Mouse (Mus musculus) limb, embryonic 12.5 days (tissue): ENCODE measurements around the gene Zfp42. TPM values are rescaled to one million over a fixed set of nuclear protein-coding genes. Genes with fewer than 3 reads are reported as not detected.
A peak's percentile ranks its signal among the peaks of the same experiment; 100 is the strongest.

ENCODE experiments used
- ATAC-seq: fragments of 200-750 bp; cut with Nextera tagmentation; 2 replicates; pipeline ENCODE4 v1.8.0; 2017; ENCODE audit warnings: low read depth, moderate TSS enrichment; ENCODE audit not compliant: insufficient number of reproducible peaks, insufficient read depth, low FRiP score, low TSS enrichment
- H3K27ac ChIP-seq: fragments of 300-500 bp; sonication (generic); 2 replicates; pipeline ENCODE4 v1.5.1; 2016; ENCODE audit warnings: mild to moderate bottlenecking, moderate library complexity
- H3K27me3 ChIP-seq: fragments of 300-500 bp; sonication (generic); 2 replicates; pipeline ENCODE4 v1.6.1; 2016; ENCODE audit warnings: mild to moderate bottlenecking, moderate library complexity
- H3K36me3 ChIP-seq: fragments of 300-500 bp; sonication (generic); 2 replicates; pipeline ENCODE4 v1.6.1; 2016; ENCODE audit warnings: mild to moderate bottlenecking, moderate library complexity
- H3K4me1 ChIP-seq: fragments of 300-500 bp; sonication (generic); replicated peaks from 2 replicates; pipeline ENCODE4 v1.6.1; 2016
- H3K4me2 ChIP-seq: fragments of 300-500 bp; sonication (generic); 2 replicates; pipeline ENCODE4 v1.6.1; 2016; ENCODE audit warnings: mild to moderate bottlenecking, moderate library complexity
- H3K4me3 ChIP-seq: fragments of 300-500 bp; sonication (generic); replicated peaks from 2 replicates; pipeline ENCODE4 v1.5.1; 2016; ENCODE audit warnings: mild to moderate bottlenecking
- H3K9ac ChIP-seq: fragments of 300-500 bp; sonication (generic); replicated peaks from 2 replicates; pipeline ENCODE4 v1.6.1; 2016; ENCODE audit warnings: mild to moderate bottlenecking, moderate library complexity
- H3K9me3 ChIP-seq: fragments of 300-500 bp; sonication (generic); 2 replicates; pipeline ENCODE4 v1.6.1; 2016; ENCODE audit warnings: mild to moderate bottlenecking, moderate library complexity
- whole genome bisulfite sequencing: fragments of 180-500 bp; shearing (Covaris S2); methylation state at CpG from one replicate; pipeline ENCODE4 v1.1.7; 2016; 5-methylcytosine and 5-hydroxymethylcytosine counted together
- polyA plus RNA-seq: library from polyadenylated mRNA; unstranded; fragments of >200 nt; fragmentation: Nextera tagmentation; extraction: Ambion mirVana; gene quantifications from 2 replicates; pipeline ENCODE4 v1.2.1, GENCODE M21; 2016

Gene Zfp42
- polyA plus RNA-seq, 1 experiment from 2014 or later = 0.11 TPM

DNA sequence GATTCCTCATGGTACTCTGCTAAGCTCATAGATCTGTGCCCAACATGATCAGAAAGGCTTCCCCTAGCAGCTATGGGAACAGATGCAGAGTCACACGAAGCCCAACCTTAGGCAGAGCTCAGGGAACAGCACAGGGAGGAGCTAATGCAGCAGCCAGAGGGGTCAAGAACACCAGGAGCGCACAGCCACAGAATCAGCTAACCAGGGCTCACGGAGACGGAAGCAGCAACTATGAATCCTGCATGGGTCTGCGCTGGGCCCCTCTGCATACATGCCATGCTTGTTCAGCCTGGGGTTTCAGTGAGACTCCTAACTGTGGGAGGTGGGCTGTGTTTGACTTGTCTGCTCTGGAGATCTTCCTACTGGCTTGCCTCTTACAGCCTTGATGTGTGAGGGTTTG is 7.0 kb downstream of the Zfp42 start:
- H3K4me3 ChIP-seq = no peak overlapping the region
- no peak overlapping the region for H3K4me2 ChIP-seq
- no peaks in the 10 kb centered on the region for H3K9me3 ChIP-seq
- 55% methylated on average over 5 of the region's 5 CpGs for WGBS
- H3K27me3 ChIP-seq = no peaks in the 10 kb centered on the region
- no peak overlapping the region for H3K9ac ChIP-seq
- peaks cover 7% of the 10 kb centered on the region; the same call in 1 of the 2 replicates for H3K4me1 ChIP-seq
- no peak overlapping the region for H3K27ac ChIP-seq
- no peaks in the 10 kb centered on the region for H3K36me3 ChIP-seq
- no peak for ATAC-seq

- no peaks in the 10 kb centered on the region for H3K9me3 ChIP-seq
- no peak overlapping the region for H3K9ac ChIP-seq
- 88% methylated on average over 21 of the region's 21 CpGs for WGBS
- peaks cover 9% of the 10 kb centered on the region for H3K4me1 ChIP-seq
- H3K27me3 ChIP-seq = no peaks in the 10 kb centered on the region
- ATAC-seq = no peak
- H3K36me3 ChIP-seq = no peaks in the 10 kb centered on the region
- H3K4me2 ChIP-seq = no peak overlapping the region
- H3K27ac ChIP-seq = no peak overlapping the region
- H3K4me3 ChIP-seq = no peak overlapping the region
These were observed 11.0 kb downstream of the Zfp42 start for GRCm38 (mm10) chr8:43295826-43296225.

GRCm38 (mm10) chr8:43294191-43294590 is 12.6 kb downstream of the Zfp42 start:
- peaks cover 9% of the 10 kb centered on the region for H3K4me1 ChIP-seq
- H3K4me3 ChIP-seq = no peak overlapping the region
- H3K27me3 ChIP-seq = no peaks in the 10 kb centered on the region; the same call in 1 of the 2 replicates
- no peak overlapping the region for H3K27ac ChIP-seq
- no peaks in the 10 kb centered on the region for H3K36me3 ChIP-seq
- H3K9ac ChIP-seq = no peak overlapping the region
- H3K9me3 ChIP-seq = no peaks in the 10 kb centered on the region
- ATAC-seq = no peak
- 90% methylated on average over 4 of the region's 4 CpGs for WGBS
- H3K4me2 ChIP-seq = no peak overlapping the region

DNA sequence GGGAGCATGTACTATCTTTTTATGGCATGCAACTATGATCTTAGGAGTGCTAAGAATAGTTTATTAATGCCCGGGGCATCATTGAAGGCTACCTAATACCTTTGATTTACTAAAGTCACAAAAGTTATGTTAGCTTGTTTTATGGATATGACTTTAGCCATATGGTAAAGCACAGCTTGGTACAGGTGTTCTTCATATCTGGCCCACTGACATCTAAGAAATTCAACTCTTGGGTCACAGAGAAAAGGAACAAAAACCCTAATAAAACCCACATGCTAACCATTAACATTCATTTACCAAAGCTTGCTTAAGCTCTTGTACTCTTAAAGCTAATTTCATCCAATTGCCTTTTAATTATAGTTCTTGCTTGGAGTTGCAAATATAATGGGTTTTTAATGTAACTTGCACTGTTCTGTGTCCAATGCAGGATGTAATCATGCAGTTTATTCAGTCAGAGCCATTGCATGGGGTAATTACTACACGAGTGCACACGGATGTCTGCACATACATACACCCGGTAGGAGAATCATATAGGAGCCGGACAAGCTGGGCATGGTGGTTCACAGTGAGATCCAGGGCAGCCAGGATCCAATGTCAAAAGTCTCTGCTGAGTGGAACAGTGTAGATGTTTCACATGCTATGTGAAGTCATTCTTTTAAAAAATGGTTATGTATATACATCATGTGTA is 16.2 kb downstream of the Zfp42 start:
- Histone ChIP-seq H3K27me3 (peaks cover 3% of the 10 kb centered on the region), H3K36me3 (no peaks in the 10 kb centered on the region), H3K4me3 (no peak overlapping the region), H3K27ac (no peak overlapping the region), H3K4me2 (no peak overlapping the region), H3K4me1 (peaks cover 9% of the 10 kb centered on the region), H3K9me3 (no peaks in the 10 kb centered on the region), H3K9ac (no peak overlapping the region)
- WGBS = 25% methylated on average over 5 of the region's 5 CpGs
- ATAC-seq = peak; percentile 81

GRCm38 (mm10) chr8:43289781-43290180 is 17.0 kb downstream of the Zfp42 start:
- no peak overlapping the region for H3K27ac ChIP-seq
- peaks cover 3% of the 10 kb centered on the region for H3K27me3 ChIP-seq
- H3K9me3 ChIP-seq = no peaks in the 10 kb centered on the region
- 77% methylated on average over 5 of the region's 5 CpGs for WGBS
- no peak overlapping the region for H3K4me3 ChIP-seq
- no peaks in the 10 kb centered on the region for H3K36me3 ChIP-seq
- H3K4me1 ChIP-seq = peaks cover 9% of the 10 kb centered on the region
- H3K4me2 ChIP-seq = no peak overlapping the region
- no peak for ATAC-seq
- H3K9ac ChIP-seq = no peak overlapping the region

GRCm38 (mm10) chr8:43288840-43289239 is 17.9 kb downstream of the Zfp42 start:
- Histone ChIP-seq H3K9me3 (no peaks in the 10 kb centered on the region), H3K4me3 (no peak overlapping the region), H3K4me1 (peaks cover 9% of the 10 kb centered on the region), H3K9ac (no peak overlapping the region), H3K27ac (no peak overlapping the region), H3K36me3 (no peaks in the 10 kb centered on the region), H3K27me3 (peaks cover 3% of the 10 kb centered on the region), H3K4me2 (no peak overlapping the region)
- no peak for ATAC-seq
- 85% methylated on average over 1 of the region's 1 CpGs for WGBS

GRCm38 (mm10) chr8:43287456-43287855 is 19.3 kb downstream of the Zfp42 start:
- no peak for ATAC-seq
- Histone ChIP-seq H3K4me3 (no peak overlapping the region), H3K36me3 (no peaks in the 10 kb centered on the region), H3K9me3 (no peaks in the 10 kb centered on the region), H3K4me1 (peaks cover 9% of the 10 kb centered on the region), H3K4me2 (no peak overlapping the region), H3K27me3 (peaks cover 3% of the 10 kb centered on the region), H3K9ac (no peak overlapping the region), H3K27ac (no peak overlapping the region)
- WGBS = 92% methylated on average over 6 of the region's 6 CpGs

DNA sequence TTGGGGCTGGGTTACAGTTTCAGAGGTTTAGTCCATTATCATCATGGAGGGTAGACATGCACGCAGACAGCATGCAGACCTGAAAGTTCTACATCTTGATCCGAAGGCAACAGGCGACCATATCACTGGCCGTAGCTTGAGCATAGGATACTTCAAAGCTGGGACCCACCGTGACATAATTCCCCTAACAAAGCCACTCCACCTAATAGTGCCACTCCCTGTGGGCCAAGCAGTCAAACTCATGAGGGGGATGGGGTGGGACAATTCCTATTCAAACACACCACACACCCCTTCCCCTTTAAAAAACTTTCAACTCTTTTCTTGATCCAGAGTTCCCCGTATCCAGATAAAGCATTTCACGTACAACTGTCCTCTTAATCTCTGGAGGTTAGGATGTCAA is 23.5 kb downstream of the Zfp42 start:
- Histone ChIP-seq H3K4me3 (no peak overlapping the region), H3K9ac (no peak overlapping the region), H3K27me3 (peaks cover 3% of the 10 kb centered on the region; the same call in 1 of the 2 replicates), H3K9me3 (no peaks in the 10 kb centered on the region), H3K4me1 (no peaks in the 10 kb centered on the region), H3K27ac (no peak overlapping the region), H3K4me2 (no peak overlapping the region), H3K36me3 (no peaks in the 10 kb centered on the region)
- no peak for ATAC-seq
- 91% methylated on average over 7 of the region's 7 CpGs for WGBS

DNA sequence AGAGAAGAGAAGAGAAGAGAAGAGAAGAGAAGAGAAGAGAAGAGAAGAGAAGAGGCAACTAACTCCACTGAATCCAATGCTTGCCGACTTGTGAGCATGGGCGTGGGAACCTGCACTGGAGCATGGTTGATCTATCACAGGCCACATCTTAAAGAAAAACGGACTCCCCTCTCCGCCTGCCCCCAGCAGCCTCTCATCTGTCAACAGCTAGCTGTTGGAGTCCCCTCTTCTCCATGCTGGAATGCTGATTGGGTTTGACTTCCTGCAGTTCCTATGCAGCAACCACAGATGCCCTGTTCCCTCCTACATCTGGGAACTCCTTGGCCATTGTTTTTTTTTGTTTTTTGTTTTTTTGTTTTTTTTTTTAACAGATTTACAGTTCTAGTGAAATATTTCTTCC is 28.4 kb downstream of the Zfp42 start:
- no peak overlapping the region for H3K4me2 ChIP-seq
- no peak overlapping the region for H3K4me3 ChIP-seq
- no peak overlapping the region for H3K27ac ChIP-seq
- H3K27me3 ChIP-seq = no peaks in the 10 kb centered on the region
- WGBS = 53% methylated on average over 4 of the region's 4 CpGs
- no peaks in the 10 kb centered on the region for H3K36me3 ChIP-seq
- H3K9ac ChIP-seq = no peak overlapping the region
- H3K9me3 ChIP-seq = no peaks in the 10 kb centered on the region
- no peaks in the 10 kb centered on the region for H3K4me1 ChIP-seq
- ATAC-seq = no peak

GRCm38 (mm10) chr8:43260961-43261360 is 45.8 kb downstream of the Zfp42 start:
- WGBS = 84% methylated on average over 6 of the region's 6 CpGs

GRCm38 (mm10) chr8:43257886-43258285 is 48.9 kb downstream of the Zfp42 start:
- no peaks in the 10 kb centered on the region for H3K36me3 ChIP-seq
- no peak overlapping the region for H3K4me2 ChIP-seq
- H3K4me3 ChIP-seq = no peak overlapping the region
- H3K9me3 ChIP-seq = 0 out of 2 replicates have a peak, but pooled peaks cover 4% of the 10 kb centered on the region
- H3K9ac ChIP-seq = no peak overlapping the region
- no peaks in the 10 kb centered on the region for H3K4me1 ChIP-seq
- ATAC-seq = no peak
- H3K27ac ChIP-seq = no peak overlapping the region
- H3K27me3 ChIP-seq = no peaks in the 10 kb centered on the region
- 84% methylated on average over 1 of the region's 1 CpGs for WGBS

More at GRCm38 (mm10) chr8:43260961-43261360, 45.8 kb downstream of the Zfp42 start:
- Histone ChIP-seq H3K4me1 (no peaks in the 10 kb centered on the region), H3K4me2 (no peak overlapping the region), H3K9ac (no peak overlapping the region), H3K4me3 (no peak overlapping the region), H3K27ac (no peak overlapping the region), H3K9me3 (0 out of 2 replicates have a peak, but pooled peaks cover 4% of the 10 kb centered on the region), H3K27me3 (no peaks in the 10 kb centered on the region), H3K36me3 (no peaks in the 10 kb centered on the region)
- ATAC-seq = no peak

DNA sequence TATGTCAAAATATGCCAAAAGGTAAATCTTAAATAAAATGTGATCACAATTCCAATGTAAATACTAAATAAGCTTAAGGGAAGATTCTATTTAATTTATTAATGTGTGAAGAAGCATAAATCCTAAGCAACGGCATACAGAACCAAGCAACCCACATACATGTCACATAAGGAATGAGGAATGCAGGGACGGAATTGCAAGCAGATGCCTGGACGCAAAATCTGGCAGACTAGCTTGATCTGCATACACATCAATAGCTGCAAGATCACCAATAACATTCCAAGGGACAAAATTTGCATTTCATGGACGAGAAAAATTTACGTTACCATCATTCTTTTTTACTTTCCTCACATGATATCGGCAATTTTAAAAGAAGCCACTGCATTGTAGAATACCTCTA is 51.1 kb downstream of the Zfp42 start:
- Histone ChIP-seq H3K36me3 (no peaks in the 10 kb centered on the region), H3K4me1 (no peaks in the 10 kb centered on the region), H3K27ac (no peak overlapping the region), H3K4me2 (no peak overlapping the region), H3K9ac (no peak overlapping the region), H3K27me3 (no peaks in the 10 kb centered on the region), H3K4me3 (no peak overlapping the region), H3K9me3 (0 out of 2 replicates have a peak, but pooled peaks cover 7% of the 10 kb centered on the region)
- 77% methylated on average over 6 of the region's 6 CpGs for WGBS
- no peak for ATAC-seq
